Mouse (Mus musculus) C2C12 (cell line): ENCODE data around the gene Ankrd36.

Source experiments
- CEBPB ChIP-seq: IDR thresholded peaks from one replicate; pipeline ENCODE4 v1.6.1; 2011; ENCODE audit warnings: low read depth, mild to moderate bottlenecking, control low read depth, moderate library complexity
- CTCF ChIP-seq: IDR thresholded peaks from one replicate; pipeline ENCODE4 v1.5.1; 2011; ENCODE audit not compliant: control insufficient read depth, insufficient read depth, insufficient read length
- MAX ChIP-seq: IDR thresholded peaks from one replicate; pipeline ENCODE4 v1.6.1; 2011; ENCODE audit warnings: mild to moderate bottlenecking, control low read depth
- MYOD1 ChIP-seq: IDR thresholded peaks from one replicate; pipeline ENCODE4 v1.6.1; 2011; ENCODE audit warnings: low read depth; ENCODE audit not compliant: control insufficient read depth, insufficient read length
- MYOG ChIP-seq: IDR thresholded peaks from one replicate; pipeline ENCODE4 v1.6.1; 2011; ENCODE audit not compliant: control insufficient read depth, insufficient read length; ENCODE audit errors: extremely low read depth
- USF1 ChIP-seq: IDR thresholded peaks from one replicate; pipeline ENCODE4 v1.6.1; 2011; ENCODE audit warnings: low read depth, mild to moderate bottlenecking, control low read depth, moderate library complexity

GRCm38 (mm10) chr11:5575046-5575445 lies 5.6 kb downstream of the Ankrd36 start:
- TF ChIP-seq CTCF (no peak), MYOG (no peak), USF1 (no peak), MAX (no peak), MYOD1 (no peak), CEBPB (no peak)
